Mouse (Mus musculus) thymus, adult 2 months (tissue): ENCODE results near the gene Izumo2.

Experiments used
- CTCF ChIP-seq: fragments of 200-500 bp; IDR thresholded peaks from 2 replicates; pipeline ENCODE4 v1.5.1; 2012; ENCODE audit warnings: mild to moderate bottlenecking, control low read depth, low read length, moderate library complexity, borderline replicate concordance; ENCODE audit not compliant: control insufficient read depth, poor library complexity, insufficient read depth; ENCODE audit errors: extremely low read depth
- POLR2A ChIP-seq: fragments of 200-500 bp; IDR thresholded peaks from 2 replicates; pipeline ENCODE4 v1.6.1; 2012; ENCODE audit warnings: mild to moderate bottlenecking, low read length, control low read depth, moderate library complexity; ENCODE audit not compliant: control insufficient read depth, poor library complexity, insufficient read depth; ENCODE audit errors: extremely low read depth

DNA sequence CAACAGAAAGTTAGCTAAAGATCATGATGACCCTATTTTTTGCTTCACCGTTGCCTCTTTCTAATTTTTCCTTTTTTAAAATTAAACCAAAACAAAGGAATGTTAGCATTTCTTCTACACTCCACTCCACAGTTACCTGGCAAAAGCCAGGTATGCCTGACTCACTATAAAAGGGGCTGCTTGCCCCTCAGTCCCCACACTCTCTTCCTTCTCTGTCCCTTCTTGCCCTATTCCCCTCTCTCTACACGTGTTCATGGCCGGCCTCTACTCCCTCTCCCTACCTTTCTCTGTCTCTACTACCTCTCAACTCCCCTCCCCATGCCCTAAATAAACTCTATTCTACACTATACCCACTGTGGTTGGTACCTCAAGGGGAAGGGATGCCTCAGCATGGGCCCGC is 38.6 kb downstream of the Izumo2 start:
- TF ChIP-seq POLR2A (no peak), CTCF (no peak)
